Mouse (Mus musculus) embryonic fibroblast, embryonic 13.5 days (primary cell): Measurements from ENCODE around the gene Tha1. TPM values are rescaled to one million over a fixed set of nuclear protein-coding genes. Genes with fewer than 3 reads are reported as not detected.

Source experiments
- H3K27ac ChIP-seq: 2 replicates; pipeline ENCODE4 v1.5.1; 2012; ENCODE audit warnings: low read length, control low read depth, inconsistent platforms; ENCODE audit not compliant: insufficient read depth
- H3K4me1 ChIP-seq: 2 replicates; pipeline ENCODE4 v1.6.1; 2011; ENCODE audit warnings: low read length; ENCODE audit not compliant: control insufficient read depth, insufficient read depth
- H3K4me3 ChIP-seq: 2 replicates; pipeline ENCODE4 v1.5.1; 2011; ENCODE audit warnings: mild to moderate bottlenecking, control low read depth, low read length; ENCODE audit not compliant: insufficient read depth
- CTCF ChIP-seq: IDR thresholded peaks from 2 replicates; pipeline ENCODE4 v1.5.1; 2011; ENCODE audit warnings: mild to moderate bottlenecking, control low read depth, low read length, moderate library complexity, borderline replicate concordance; ENCODE audit not compliant: insufficient read depth
- POLR2A ChIP-seq: IDR thresholded peaks from 2 replicates; pipeline ENCODE4 v1.6.1; 2011; ENCODE audit warnings: low read depth, mild to moderate bottlenecking, control low read depth, low read length, moderate library complexity
- polyA plus RNA-seq: library from polyadenylated mRNA; stranded (reverse); fragments of >200 nt; gene quantifications from 2 replicates; pipeline ENCODE4 v1.2.4, GENCODE M21; 2011; ENCODE audit warnings: low read depth; ENCODE audit not compliant: missing spikeins, insufficient read length

The Tha1 gene
- polyA plus RNA-seq, 1 experiment, result 1.2 TPM

GRCm38 (mm10) chr11:117871376-117871775, 1.9 kb downstream of the Tha1 start:
- H3K4me3 ChIP-seq, result no peak overlapping the region
- no peak overlapping the region for H3K27ac ChIP-seq
- no peaks in the 10 kb centered on the region for H3K4me1 ChIP-seq
- TF ChIP-seq CTCF (no peak), POLR2A (no peak)

- Histone ChIP-seq H3K27ac (no peak overlapping the region), H3K4me1 (no peaks in the 10 kb centered on the region), H3K4me3 (no peak overlapping the region)
- TF ChIP-seq POLR2A (no peak), CTCF (peak; percentile 96)
Observed at GRCm38 (mm10) chr11:117870688-117871365, 2.5 kb downstream of the Tha1 start.

GRCm38 (mm10) chr11:117865988-117866387, 7.3 kb downstream of the Tha1 start:
- no peak overlapping the region for H3K27ac ChIP-seq
- H3K4me3 ChIP-seq, result no peak overlapping the region
- TF ChIP-seq CTCF, result no peak
- no peak for TF ChIP-seq POLR2A
- H3K4me1 ChIP-seq, result no peaks in the 10 kb centered on the region

GRCm38 (mm10) chr11:117864805-117865204, 8.5 kb downstream of the Tha1 start:
- H3K4me1 ChIP-seq, result no peaks in the 10 kb centered on the region

GRCm38 (mm10) chr11:117863174-117863856, 10.0 kb downstream of the Tha1 start:
- Histone ChIP-seq H3K4me1 (no peaks in the 10 kb centered on the region), H3K4me3 (no peak overlapping the region), H3K27ac (no peak overlapping the region)
- TF ChIP-seq CTCF, result no peak
- TF ChIP-seq POLR2A, result no peak

More at GRCm38 (mm10) chr11:117864805-117865204, 8.5 kb downstream of the Tha1 start:
- Histone ChIP-seq H3K27ac (no peak overlapping the region), H3K4me3 (no peak overlapping the region)
- TF ChIP-seq POLR2A (no peak), CTCF (no peak)

GRCm38 (mm10) chr11:117860601-117861000, 12.7 kb downstream of the Tha1 start, which contains the start of gene Tmem235:
Tmem235 (plus strand) TSS chr11:117860752.
- no peak within 1 kb of the TSS for H3K4me3 ChIP-seq
- H3K4me1 ChIP-seq, result no peaks in the 10 kb centered on the region
- H3K27ac ChIP-seq, result no peak within 1 kb of the TSS
- TF ChIP-seq POLR2A (no peak), CTCF (no peak)

- Histone ChIP-seq H3K27ac (no peak overlapping the region), H3K4me3 (no peak overlapping the region), H3K4me1 (no peaks in the 10 kb centered on the region)
- no peak for TF ChIP-seq POLR2A
- TF ChIP-seq CTCF, result no peak
Observed at GRCm38 (mm10) chr11:117858392-117858791, 14.9 kb downstream of the Tha1 start.

- no peaks in the 10 kb centered on the region for H3K4me1 ChIP-seq
- TF ChIP-seq POLR2A (no peak), CTCF (no peak)
- H3K4me3 ChIP-seq, result no peak overlapping the region
- no peak overlapping the region for H3K27ac ChIP-seq
Observed at GRCm38 (mm10) chr11:117857462-117857861, 15.8 kb downstream of the Tha1 start.

GRCm38 (mm10) chr11:117855975-117856374, 17.3 kb downstream of the Tha1 start:
- TF ChIP-seq POLR2A (no peak), CTCF (no peak)
- H3K27ac ChIP-seq, result no peak overlapping the region

GRCm38 (mm10) chr11:117855360-117855759, 17.9 kb downstream of the Tha1 start:
- no peak overlapping the region for H3K27ac ChIP-seq
- H3K4me1 ChIP-seq, result 0 out of 2 replicates have a peak, but pooled peaks cover 2% of the 10 kb centered on the region
- TF ChIP-seq POLR2A, result no peak
- no peak for TF ChIP-seq CTCF
- H3K4me3 ChIP-seq, result no peak overlapping the region

More at GRCm38 (mm10) chr11:117855975-117856374, 17.3 kb downstream of the Tha1 start:
- H3K4me1 ChIP-seq, result no peaks in the 10 kb centered on the region
- H3K4me3 ChIP-seq, result no peak overlapping the region
